Mouse (Mus musculus) T-helper 2 cell (primary cell): ENCODE data around the gene Nfatc2.

Experiments
- in situ Hi-C: fragments of 300-600 bp; cut with MboI, MseI; formaldehyde crosslinking; loops from one replicate; pipeline ENCODE4 v1.15.1; 2025; ENCODE audit warnings: high pct_unique_total_duplicates

The Nfatc2 gene

GRCm38 (mm10) chr2:168579601-168580130 is 21.8 kb downstream of the Nfatc2 start:
- in situ Hi-C loops: no loop called here

GRCm38 (mm10) chr2:168579109-168579508 is 22.3 kb downstream of the Nfatc2 start:
- in situ Hi-C loops: no loop called here

- in situ Hi-C loops: no loop called here
Observed at GRCm38 (mm10) chr2:168578132-168578531, 23.3 kb downstream of the Nfatc2 start.

GRCm38 (mm10) chr2:168577381-168577780 is 24.1 kb downstream of the Nfatc2 start:
- in situ Hi-C loops: no loop called here

- in situ Hi-C loops: no loop called here
Observed at GRCm38 (mm10) chr2:168575834-168576233, 25.6 kb downstream of the Nfatc2 start.

GRCm38 (mm10) chr2:168574934-168575333 is 26.5 kb downstream of the Nfatc2 start:
- in situ Hi-C loops: loop anchor here (25.0 kb wide), 1 partner anchor 638 kb away; the partner anchor contains the start of gene Ptpn1

- in situ Hi-C loops: loop anchor here (25.0 kb wide), 1 partner anchor 637 kb away; the partner anchor contains the start of gene Ptpn1
Observed at GRCm38 (mm10) chr2:168573866-168574265, 27.6 kb downstream of the Nfatc2 start.

- in situ Hi-C loops: loop anchor here (25.0 kb wide), 1 partner anchor 634 kb away; the partner anchor contains the start of gene Ptpn1
Observed at GRCm38 (mm10) chr2:168571241-168571640, 30.2 kb downstream of the Nfatc2 start.

GRCm38 (mm10) chr2:168565538-168566253 is 35.8 kb downstream of the Nfatc2 start:
- in situ Hi-C loops: loop anchor here (25.0 kb wide), 1 partner anchor 628 kb away; the partner anchor contains the start of gene Ptpn1

- in situ Hi-C loops: loop anchor here (25.0 kb wide), 1 partner anchor 626 kb away; the partner anchor contains the start of gene Ptpn1
Observed at GRCm38 (mm10) chr2:168563184-168563583, 38.3 kb downstream of the Nfatc2 start.

- in situ Hi-C loops: loop anchor here (10.0 to 25.0 kb wide), 2 partner anchors 568 to 620 kb away; partner anchors contain the start of gene Ptpn1
Observed at GRCm38 (mm10) chr2:168557035-168557434, 44.4 kb downstream of the Nfatc2 start.

- in situ Hi-C loops: loop anchor here (10.0 to 25.0 kb wide), 2 partner anchors 569 to 619 kb away; partner anchors contain the start of gene Ptpn1
Observed at GRCm38 (mm10) chr2:168555897-168556670, 45.4 kb downstream of the Nfatc2 start.

- in situ Hi-C loops: loop anchor here (10.0 to 25.0 kb wide), 2 partner anchors 571 to 616 kb away; partner anchors contain the start of gene Ptpn1
Observed at GRCm38 (mm10) chr2:168553541-168553961, 47.9 kb downstream of the Nfatc2 start.

- in situ Hi-C loops: loop anchor here (10.0 to 25.0 kb wide), 2 partner anchors 572 to 615 kb away; partner anchors contain the start of gene Ptpn1
Observed at GRCm38 (mm10) chr2:168552405-168552804, 49.1 kb downstream of the Nfatc2 start.

- in situ Hi-C loops: loop anchor here (10.0 to 25.0 kb wide), 2 partner anchors 574 to 614 kb away; partner anchors contain the start of gene Ptpn1
Observed at GRCm38 (mm10) chr2:168551218-168551617, 50.2 kb downstream of the Nfatc2 start.

GRCm38 (mm10) chr2:168549326-168549725 is 52.1 kb downstream of the Nfatc2 start:
- in situ Hi-C loops: loop anchor here (5.0 kb wide), 1 partner anchor 43 kb away; no protein-coding TSS in a partner anchor

GRCm38 (mm10) chr2:168548008-168548407 is 53.4 kb downstream of the Nfatc2 start:
- in situ Hi-C loops: loop anchor here (5.0 kb wide), 1 partner anchor 44 kb away; no protein-coding TSS in a partner anchor

- in situ Hi-C loops: loop anchor here (5.0 kb wide), 1 partner anchor 46 kb away; no protein-coding TSS in a partner anchor
Observed at GRCm38 (mm10) chr2:168545901-168546557, 55.4 kb downstream of the Nfatc2 start.

- in situ Hi-C loops: no loop called here
Observed at GRCm38 (mm10) chr2:168544102-168544501, 57.4 kb downstream of the Nfatc2 start.

- in situ Hi-C loops: no loop called here
Observed at GRCm38 (mm10) chr2:168543026-168543425, 58.4 kb downstream of the Nfatc2 start.

GRCm38 (mm10) chr2:168541223-168541622 is 60.2 kb downstream of the Nfatc2 start:
- in situ Hi-C loops: no loop called here
